Mouse (Mus musculus): Measurements from ENCODE around the gene 2310011J03Rik. TPM values are rescaled to one million over a fixed set of nuclear protein-coding genes. Genes with fewer than 3 reads are reported as not detected.

2310011J03Rik gene
- polyA plus RNA-seq, 1 experiment = 62.4 TPM

GRCm38 (mm10) chr10:80271870-80272585 lies 48.3 kb downstream of the 2310011J03Rik start:
- 65% methylated on average over 8 of the region's 8 CpGs for WGBS
- no peak for TF ChIP-seq POLR2A (IDR thresholded peaks at IDR 0.05; ENCODE audit: borderline replicate concordance, extremely low read depth, low read depth, low read length)
- TF ChIP-seq CTCF (IDR thresholded peaks at IDR 0.05; ENCODE audit: insufficient read depth, low read length) = no peak
- DNase-seq = no peak
- H3K4me1 ChIP-seq (ENCODE audit: control insufficient read depth, insufficient read depth, low read length) = peaks cover 19% of the 10 kb centered on the region
- no peak overlapping the region for H3K4me3 ChIP-seq (replicated peaks; ENCODE audit: extremely low read depth, low read depth, low read length)

GRCm38 (mm10) chr10:80271186-80271843 lies 49.0 kb downstream of the 2310011J03Rik start:
- DNase-seq = no peak
- TF ChIP-seq POLR2A (IDR thresholded peaks at IDR 0.05; ENCODE audit: borderline replicate concordance, extremely low read depth, low read depth, low read length) (no peak), CTCF (IDR thresholded peaks at IDR 0.05; ENCODE audit: insufficient read depth, low read length) (no peak)
- Histone ChIP-seq H3K4me1 (ENCODE audit: control insufficient read depth, insufficient read depth, low read length) (peaks cover 19% of the 10 kb centered on the region), H3K4me3 (replicated peaks; ENCODE audit: extremely low read depth, low read depth, low read length) (no peak overlapping the region)
- WGBS = 60% methylated on average over 5 of the region's 5 CpGs

GRCm38 (mm10) chr10:80270734-80271181 lies 49.6 kb downstream of the 2310011J03Rik start:
- no peak overlapping the region for H3K4me3 ChIP-seq (replicated peaks; ENCODE audit: extremely low read depth, low read depth, low read length)
- WGBS = 49% methylated on average over 6 of the region's 6 CpGs

GRCm38 (mm10) chr10:80270099-80270498 lies 50.2 kb downstream of the 2310011J03Rik start:
- no peak for DNase-seq
- peaks cover 19% of the 10 kb centered on the region for H3K4me1 ChIP-seq (ENCODE audit: control insufficient read depth, insufficient read depth, low read length)
- no peak overlapping the region for H3K4me3 ChIP-seq (replicated peaks; ENCODE audit: extremely low read depth, low read depth, low read length)
- TF ChIP-seq POLR2A (IDR thresholded peaks at IDR 0.05; ENCODE audit: borderline replicate concordance, extremely low read depth, low read depth, low read length) (no peak), CTCF (IDR thresholded peaks at IDR 0.05; ENCODE audit: insufficient read depth, low read length) (no peak)
- 82% methylated on average over 2 of the region's 2 CpGs for WGBS

More at GRCm38 (mm10) chr10:80270734-80271181, 49.6 kb downstream of the 2310011J03Rik start:
- H3K4me1 ChIP-seq (ENCODE audit: control insufficient read depth, insufficient read depth, low read length) = peaks cover 19% of the 10 kb centered on the region
- no peak for TF ChIP-seq CTCF (IDR thresholded peaks at IDR 0.05; ENCODE audit: insufficient read depth, low read length)
- TF ChIP-seq POLR2A (IDR thresholded peaks at IDR 0.05; ENCODE audit: borderline replicate concordance, extremely low read depth, low read depth, low read length) = no peak
- no peak for DNase-seq

Other genes starting within 250 kb of the 2310011J03Rik start
- 83.7 and 85.8 TPM in 2 replicates for gene Sbno2, start 215.0 kb downstream of the 2310011J03Rik start, polyA plus RNA-seq (2012; rRNA removed)
- gene Stk11, start 204.7 kb downstream of the 2310011J03Rik start, polyA plus RNA-seq (2012; rRNA removed) = 161 and 168 TPM in 2 replicates
- gene Atp5d, start 181.9 kb downstream of the 2310011J03Rik start, polyA plus RNA-seq (2012; rRNA removed) = 709 and 1,054 TPM in 2 replicates
- 29.9 and 31.5 TPM in 2 replicates for gene Cbarp, start 179.7 kb downstream of the 2310011J03Rik start, polyA plus RNA-seq (2012; rRNA removed)
- 110 and 150 TPM in 2 replicates for gene Midn, start 172.3 kb downstream of the 2310011J03Rik start, polyA plus RNA-seq (2012; rRNA removed)
- gene Cirbp, start 154.6 kb downstream of the 2310011J03Rik start, polyA plus RNA-seq (2012; rRNA removed) = 162 and 200 TPM in 2 replicates
- 11.2 and 14.0 TPM in 2 replicates for gene 1600002K03Rik, start 147.6 kb downstream of the 2310011J03Rik start, polyA plus RNA-seq (2012; rRNA removed)
- 3.6 and 4.7 TPM in 2 replicates for gene Efna2, start 141.1 kb downstream of the 2310011J03Rik start, polyA plus RNA-seq (2012; rRNA removed)
- gene Mum1, start 94.1 kb downstream of the 2310011J03Rik start, polyA plus RNA-seq (2012; rRNA removed) = 39.6 and 42.0 TPM in 2 replicates
- 421 and 497 TPM in 2 replicates for gene Ndufs7, start 71.4 kb downstream of the 2310011J03Rik start, polyA plus RNA-seq (2012; rRNA removed)
- 26.4 and 29.7 TPM in 2 replicates for gene Gamt, start 59.5 kb downstream of the 2310011J03Rik start, polyA plus RNA-seq (2012; rRNA removed)
- 65.9 and 68.5 TPM in 2 replicates for gene Dazap1, start 59.1 kb downstream of the 2310011J03Rik start, polyA plus RNA-seq (2012; rRNA removed)
- gene Rps15, start 28.1 kb downstream of the 2310011J03Rik start, polyA plus RNA-seq (2012; rRNA removed) = 1,318 and 1,397 TPM in 2 replicates
- gene Apc2, start 24.6 kb downstream of the 2310011J03Rik start, polyA plus RNA-seq (2012; rRNA removed) = 3.8 and 4.1 TPM in 2 replicates
- 9.8 and 10.4 TPM in 2 replicates for gene Pcsk4, start 9.0 kb upstream of the 2310011J03Rik start, polyA plus RNA-seq (2012; rRNA removed)
- 23.7 and 26.8 TPM in 2 replicates for gene Reep6, start 9.4 kb upstream of the 2310011J03Rik start, polyA plus RNA-seq (2012; rRNA removed)
- 87.6 and 89.2 TPM in 2 replicates for gene Adamtsl5, start 27.9 kb upstream of the 2310011J03Rik start, polyA plus RNA-seq (2012; rRNA removed)
- gene Plk5, start 35.9 kb upstream of the 2310011J03Rik start, polyA plus RNA-seq (2012; rRNA removed) = 5.5 and 6.0 TPM in 2 replicates
- 37.5 and 48.3 TPM in 2 replicates for gene Mex3d, start 67.1 kb upstream of the 2310011J03Rik start, polyA plus RNA-seq (2012; rRNA removed)
- 131 and 143 TPM in 2 replicates for gene Mbd3, start 79.0 kb upstream of the 2310011J03Rik start, polyA plus RNA-seq (2012; rRNA removed)
- 1,202 and 1,263 TPM in 2 replicates for gene Uqcr11, start 86.3 kb upstream of the 2310011J03Rik start, polyA plus RNA-seq (2012; rRNA removed)
- 94.7 and 98.6 TPM in 2 replicates for gene Tcf3, start 113.1 kb upstream of the 2310011J03Rik start, polyA plus RNA-seq (2012; rRNA removed)
- gene Onecut3, start 174.3 kb upstream of the 2310011J03Rik start, polyA plus RNA-seq (2012; rRNA removed) = not detected in 2 replicates
- gene Atp8b3, start 218.6 kb upstream of the 2310011J03Rik start, polyA plus RNA-seq (2012; rRNA removed) = 0.08 and 0.11 TPM in 2 replicates
- gene Rexo1, start 241.0 kb upstream of the 2310011J03Rik start, polyA plus RNA-seq (2012; rRNA removed) = 61.8 and 62.7 TPM in 2 replicates

Data from lung, adult 2 months (tissue).